Mouse (Mus musculus) neutrophil, adult 5-6 weeks (primary cell): ENCODE measurements around the gene Txnip. TPM values are rescaled to one million over a fixed set of nuclear protein-coding genes. Genes with fewer than 3 reads are reported as not detected.

Experiments used
- ATAC-seq: fragments of 151-379, 151-347 bp; 2 replicates; pipeline ENCODE4 v1.8.0; 2017; ENCODE audit warnings: mild to moderate bottlenecking, moderate TSS enrichment; ENCODE audit not compliant: insufficient number of reproducible peaks, poor library complexity, low FRiP score, severe bottlenecking; ENCODE audit errors: extremely low read depth
- total RNA-seq: library from RNA; stranded (forward); fragments of 200-1000 nt; gene quantifications from 2 replicates; pipeline ENCODE4 v1.2.3, GENCODE M21; 2017

Gene Txnip
- total RNA-seq, 1 experiment from 2014 or later = 2,044 TPM

DNA sequence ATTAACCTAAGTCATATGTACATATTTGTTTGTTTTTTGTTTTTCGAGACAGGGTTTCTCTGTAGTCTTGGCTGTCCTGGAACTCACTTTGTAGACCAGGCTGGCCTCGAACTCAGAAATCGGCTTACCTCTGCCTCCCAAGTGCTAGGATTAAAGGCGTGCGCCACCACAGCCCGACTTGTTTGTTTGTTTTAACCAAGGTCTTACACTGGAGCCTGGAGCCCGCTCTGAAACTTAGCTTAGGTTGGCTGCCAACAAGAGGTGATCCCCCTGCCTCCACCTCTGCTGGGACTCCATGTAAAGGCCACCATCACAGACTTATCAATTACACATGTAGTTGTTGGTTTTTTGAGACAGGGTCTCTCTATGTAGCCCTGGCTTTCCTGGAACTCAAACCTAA is 8.9 kb upstream of the Txnip start:
- ATAC-seq = no peak

DNA sequence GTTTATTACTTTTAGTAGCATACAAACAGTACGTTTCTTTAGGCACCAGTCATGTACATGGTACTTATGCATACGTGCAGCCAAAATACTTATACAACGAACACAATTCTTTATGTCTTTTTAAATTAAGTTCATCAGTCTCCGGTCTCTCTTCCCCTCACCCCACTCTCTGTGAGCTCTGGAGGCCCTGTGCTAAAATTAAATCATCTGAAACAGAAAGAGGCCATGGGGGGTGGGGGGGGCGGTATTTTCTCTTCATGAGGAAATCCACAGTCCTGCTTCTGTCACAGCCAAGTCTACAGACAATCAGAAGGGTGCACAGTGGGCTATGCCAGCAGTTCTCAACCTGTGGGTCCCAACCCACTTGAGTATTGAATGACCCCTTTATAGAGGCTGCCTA is 8.4 kb upstream of the Txnip start:
- ATAC-seq = no peak

DNA sequence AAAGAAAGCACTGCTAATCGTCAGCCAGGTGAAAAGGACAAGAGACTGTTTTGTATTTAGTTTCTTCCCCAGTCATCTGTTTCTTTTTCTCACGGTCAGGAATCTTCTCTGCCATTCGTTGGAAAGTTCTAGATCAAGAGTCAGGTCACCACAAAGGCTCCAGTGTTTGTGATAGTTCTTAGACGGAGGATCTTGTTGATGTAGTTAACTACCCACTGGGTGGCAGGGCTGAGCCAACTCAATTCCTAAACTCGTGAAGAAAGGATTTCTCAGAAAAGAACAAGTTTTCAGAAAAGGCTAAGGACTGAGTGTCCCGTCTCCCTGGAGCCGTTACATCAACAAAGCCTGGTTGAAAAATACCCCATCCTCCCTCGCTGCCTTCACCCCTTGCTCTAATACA is 6.6 kb upstream of the Txnip start:
- peak; percentile 71 for ATAC-seq

DNA sequence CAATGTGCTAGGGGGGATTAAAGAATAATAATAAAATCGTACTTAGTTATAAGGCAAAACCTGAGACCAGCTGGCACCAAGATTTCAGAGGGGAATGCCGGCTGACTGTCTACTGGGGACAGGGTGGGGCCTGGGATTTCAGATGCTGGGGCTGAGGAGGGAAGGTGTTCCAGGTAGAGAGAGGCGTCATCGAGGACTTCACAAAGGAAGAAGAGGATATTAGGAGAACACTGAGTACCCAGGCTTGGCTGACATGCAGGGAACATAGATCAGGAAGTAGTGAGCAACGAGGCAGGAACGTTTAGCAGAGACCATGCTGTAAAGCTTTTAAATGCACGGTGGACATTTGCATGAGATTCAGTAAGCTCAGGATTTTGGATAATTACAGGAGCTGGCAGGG is 5.9 kb upstream of the Txnip start:
- no peak for ATAC-seq

- no peak for ATAC-seq
Observed at GRCm38 (mm10) chr3:96553601-96554000, 4.2 kb upstream of the Txnip start.

- no peak for ATAC-seq
Observed at GRCm38 (mm10) chr3:96554251-96554650, 3.5 kb upstream of the Txnip start.

DNA sequence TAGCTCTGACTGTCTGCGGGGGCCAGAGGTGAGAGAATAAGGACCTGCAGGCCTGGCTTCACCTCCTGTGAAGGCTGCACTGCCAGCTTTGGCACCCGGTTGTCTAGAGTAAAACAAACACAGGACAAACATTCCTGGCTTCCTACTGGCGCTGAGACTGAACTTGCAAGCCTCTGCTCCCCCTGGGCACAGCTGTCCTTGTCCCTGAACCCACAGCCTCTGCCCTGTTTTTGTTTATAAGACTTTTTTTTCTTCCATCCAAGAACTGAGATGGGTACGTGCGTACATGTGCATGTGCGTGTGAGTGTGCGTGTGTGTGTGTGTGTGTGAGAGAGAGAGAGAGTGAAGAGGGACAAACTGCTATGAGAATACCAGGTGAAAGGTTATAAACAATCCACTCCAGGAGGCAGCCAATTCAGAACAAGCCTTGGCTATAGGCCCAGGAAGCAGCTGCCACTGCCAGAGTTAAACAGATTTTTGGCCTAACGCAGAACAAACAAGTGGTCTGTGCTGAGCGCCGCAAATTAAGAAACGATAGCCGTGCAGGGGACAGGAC is 2.6 kb upstream of the Txnip start:
- ATAC-seq = no peak

DNA sequence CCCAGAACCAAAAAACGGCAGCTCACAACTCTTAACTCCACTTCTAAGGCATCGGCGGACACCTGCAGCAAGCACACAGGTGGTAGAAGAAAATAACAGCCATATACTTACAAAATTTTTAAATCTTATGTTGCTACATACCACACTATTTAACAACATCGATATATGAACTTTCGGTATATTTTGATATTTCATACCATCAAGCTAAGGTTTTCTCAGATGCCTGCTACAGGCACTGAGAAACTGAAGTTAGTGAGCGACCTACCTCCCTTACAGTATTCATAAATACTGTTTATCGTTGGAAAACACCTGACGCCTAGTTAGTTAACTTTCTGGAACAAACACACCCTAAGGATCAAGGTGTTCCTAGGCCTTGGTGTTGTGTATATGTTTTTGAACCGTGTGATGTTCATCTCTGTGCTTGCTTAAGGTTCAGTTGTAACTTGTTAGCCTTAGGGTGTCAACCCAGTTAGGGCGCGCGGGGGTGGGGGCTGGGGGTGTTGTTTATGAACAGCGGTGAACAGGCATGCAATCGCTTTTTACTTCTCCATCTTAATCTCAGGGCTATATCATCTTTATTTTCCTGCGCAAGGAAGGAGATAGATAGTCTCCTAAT is 1.6 kb upstream of the Txnip start:
- no peak for ATAC-seq

DNA sequence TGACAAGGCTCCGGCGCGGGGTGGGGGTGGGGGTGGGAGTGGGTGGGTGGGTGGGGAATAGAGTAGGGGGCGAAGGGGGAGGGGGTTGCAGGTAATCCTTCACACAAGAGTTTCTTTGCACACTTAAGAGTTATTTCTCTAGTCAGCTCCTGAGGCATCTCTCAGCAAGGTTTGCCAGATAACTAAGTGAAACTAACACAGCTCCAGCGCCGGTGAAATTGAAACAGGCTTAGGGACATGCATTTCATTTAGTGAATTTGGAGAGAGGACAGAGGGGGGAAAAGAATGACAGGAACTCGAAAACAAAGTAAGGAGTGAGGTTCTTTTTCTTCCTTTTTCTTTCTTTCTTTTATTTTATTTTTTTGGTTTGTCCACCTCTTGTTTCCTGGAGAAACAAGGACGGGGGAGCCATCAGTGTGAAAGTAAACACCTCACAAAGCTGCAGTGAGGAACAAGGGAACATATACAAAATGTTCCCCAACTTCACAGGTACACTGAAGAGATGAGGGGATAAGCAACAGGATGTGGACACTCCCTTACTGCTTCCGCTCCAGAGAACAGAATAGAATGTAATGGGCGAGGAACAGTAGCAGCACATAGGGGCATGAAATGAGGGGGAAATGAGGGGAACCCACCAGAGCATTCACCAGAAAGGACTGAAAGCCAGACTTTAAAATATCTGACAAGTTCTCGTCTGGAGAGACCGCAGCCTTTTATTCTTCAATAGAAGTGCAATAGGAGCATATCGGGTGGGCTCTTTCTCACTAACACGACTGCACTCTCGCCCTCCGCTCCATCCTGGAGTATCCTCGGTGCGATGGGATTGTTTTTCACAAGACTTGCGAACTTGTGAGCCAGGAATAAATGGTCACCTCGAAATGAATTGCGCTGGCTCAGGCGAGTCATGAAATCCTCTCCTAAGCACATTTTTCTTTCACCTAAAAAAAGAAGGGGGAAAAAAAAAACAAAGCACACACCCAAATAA is 814 bp upstream of the Txnip start:
- no peak for ATAC-seq

GRCm38 (mm10) chr3:96558159-96558558 is 402 bp downstream of the Txnip start:
- ATAC-seq = no peak

GRCm38 (mm10) chr3:96558668-96559196 is 975 bp downstream of the Txnip start:
- ATAC-seq = no peak

GRCm38 (mm10) chr3:96559398-96559910 is 1.7 kb downstream of the Txnip start:
- ATAC-seq = peak; percentile 10; the same call in 1 of the 2 replicates

DNA sequence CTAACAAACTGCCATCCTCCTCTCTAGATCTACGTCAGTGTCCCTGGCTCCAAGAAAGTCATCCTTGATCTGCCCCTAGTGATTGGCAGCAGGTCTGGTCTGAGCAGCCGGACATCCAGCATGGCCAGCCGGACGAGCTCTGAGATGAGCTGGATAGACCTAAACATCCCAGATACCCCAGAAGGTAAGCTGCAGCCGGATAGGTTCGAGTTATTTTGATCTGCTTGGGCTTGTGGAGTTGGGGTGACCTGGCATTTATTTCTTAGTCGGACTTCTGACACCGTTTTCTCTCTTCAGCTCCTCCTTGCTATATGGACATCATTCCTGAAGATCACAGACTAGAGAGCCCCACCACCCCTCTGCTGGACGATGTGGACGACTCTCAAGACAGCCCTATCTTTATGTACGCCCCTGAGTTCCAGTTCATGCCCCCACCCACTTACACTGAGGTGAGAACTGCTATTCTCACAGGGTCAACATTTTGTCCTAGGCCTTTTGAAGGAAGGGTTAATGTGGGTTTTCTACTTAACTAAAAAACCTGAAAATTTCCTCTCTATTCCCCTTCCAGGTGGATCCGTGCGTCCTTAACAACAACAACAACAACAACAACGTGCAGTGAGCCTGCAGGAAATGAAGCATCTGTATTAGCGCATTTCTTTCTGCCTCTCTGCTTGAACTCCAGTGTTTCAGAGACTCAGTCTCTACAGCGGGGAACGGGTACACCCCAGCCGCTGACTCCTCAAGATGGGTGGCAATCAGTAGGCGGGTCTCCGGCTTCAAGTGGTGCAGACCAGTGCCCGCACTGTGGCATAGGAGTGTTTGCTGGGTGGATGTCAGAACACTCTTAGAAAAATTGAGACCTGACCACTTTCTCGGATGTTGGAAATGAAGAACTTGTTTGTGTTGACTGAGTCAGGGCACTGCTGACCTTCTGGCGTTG is 2.4 kb downstream of the Txnip start:
- no peak for ATAC-seq

- ATAC-seq = no peak
Observed at GRCm38 (mm10) chr3:96560881-96561668, 3.3 kb downstream of the Txnip start.

DNA sequence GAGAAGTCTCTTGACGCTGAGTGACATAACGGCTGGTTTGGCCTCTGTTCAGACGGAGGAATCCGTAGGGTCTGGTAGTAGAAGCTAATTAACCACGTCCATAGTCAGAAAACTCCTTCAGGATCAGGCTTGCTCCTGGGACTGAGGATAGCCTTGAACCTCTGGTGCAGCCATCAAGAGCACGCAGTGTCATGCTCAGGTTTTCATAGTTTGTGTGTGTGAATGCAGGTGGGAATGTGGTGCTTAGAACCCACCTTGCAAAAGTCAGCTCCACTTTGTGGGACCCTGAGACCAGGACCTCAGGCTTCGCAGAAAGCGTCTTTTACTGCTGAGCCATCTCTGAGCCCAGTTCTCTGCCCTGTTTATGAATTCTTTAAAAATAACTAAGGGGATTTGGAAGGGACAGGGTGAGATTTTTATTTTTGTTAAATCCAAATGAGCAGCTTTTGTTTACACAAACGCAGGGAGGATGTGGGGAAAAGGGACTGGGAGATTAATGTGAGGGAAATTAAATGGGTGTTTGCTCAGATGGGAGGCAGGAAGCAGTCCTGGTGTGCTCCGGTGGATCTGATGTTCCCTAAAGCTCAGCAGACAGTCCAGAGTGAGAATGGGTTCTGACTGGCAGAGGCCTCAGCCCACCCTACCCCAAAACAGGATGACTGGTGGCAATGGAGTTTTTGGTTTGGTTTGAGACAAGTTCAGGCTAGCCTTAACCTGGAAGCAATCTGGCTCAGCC is 4.4 kb downstream of the Txnip start:
- no peak for ATAC-seq

- ATAC-seq = no peak
Observed at GRCm38 (mm10) chr3:96563267-96563666, 5.5 kb downstream of the Txnip start.
